Mouse (Mus musculus) adrenal gland, adult 10 weeks (tissue): ENCODE results near the gene Gm8281. TPM values are rescaled to one million over a fixed set of nuclear protein-coding genes. Genes with fewer than 3 reads are reported as not detected.

ENCODE experiments used
- polyA plus RNA-seq: library from polyadenylated mRNA; stranded (reverse); fragments of 350-450 nt; fragmentation: Illumina TruSeq; extraction: RNeasy Lipid Tissue Mini Kit (QIAGEN cat#74804); gene quantifications from one replicate; pipeline ENCODE4 v1.2.3, GENCODE M21; 2014; ENCODE audit warnings: low read depth, low replicate concordance

Gene Gm8281
- polyA plus RNA-seq = 1.6 TPM

DNA sequence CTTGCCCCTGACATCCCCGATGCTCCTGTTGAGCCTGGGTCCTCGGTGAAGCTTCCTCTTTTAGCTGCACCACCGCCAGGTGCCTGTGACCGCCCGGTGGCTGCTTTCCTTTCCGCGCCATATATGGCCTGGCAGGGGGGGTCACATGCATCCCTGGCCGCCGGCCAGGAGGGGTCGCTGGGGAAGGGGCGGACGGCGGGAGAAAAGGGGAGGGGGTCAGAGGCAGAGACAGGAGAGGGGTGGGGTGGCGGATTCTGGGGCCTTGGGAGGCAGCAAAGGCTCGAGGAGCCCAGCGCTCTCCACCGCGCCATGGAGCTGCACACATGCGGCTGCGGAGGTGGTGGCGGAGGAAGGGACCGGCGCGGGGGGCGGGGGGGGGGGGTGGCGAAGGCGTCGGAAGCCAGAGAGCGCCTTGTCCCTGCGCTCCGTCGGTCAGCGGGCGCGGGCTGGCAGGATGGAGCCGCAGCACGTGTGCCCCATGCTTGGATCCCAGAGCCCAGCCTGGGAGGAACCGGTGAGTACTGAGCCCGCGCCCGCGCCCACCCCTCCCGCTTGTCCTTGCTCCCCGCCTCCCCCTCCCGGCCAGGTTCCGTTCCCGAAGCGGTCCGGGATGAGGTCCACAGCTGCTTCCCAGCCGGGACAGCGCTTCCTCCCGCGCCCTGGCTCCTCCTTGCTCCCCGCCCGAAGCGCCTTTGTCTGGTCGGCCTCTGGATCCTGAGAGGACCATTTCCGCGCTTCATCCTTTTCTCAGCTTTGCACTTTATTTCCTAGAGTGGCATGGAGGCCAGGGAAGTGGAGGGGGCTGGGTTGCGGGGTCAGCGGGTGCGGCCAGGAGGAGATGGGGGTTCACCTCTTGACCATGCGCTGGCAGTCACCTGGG lies at the start of gene Gm8281:
Gene Gm8281 (plus strand): TSS at position 430 of the 880 bp plus-strand sequence.

DNA sequence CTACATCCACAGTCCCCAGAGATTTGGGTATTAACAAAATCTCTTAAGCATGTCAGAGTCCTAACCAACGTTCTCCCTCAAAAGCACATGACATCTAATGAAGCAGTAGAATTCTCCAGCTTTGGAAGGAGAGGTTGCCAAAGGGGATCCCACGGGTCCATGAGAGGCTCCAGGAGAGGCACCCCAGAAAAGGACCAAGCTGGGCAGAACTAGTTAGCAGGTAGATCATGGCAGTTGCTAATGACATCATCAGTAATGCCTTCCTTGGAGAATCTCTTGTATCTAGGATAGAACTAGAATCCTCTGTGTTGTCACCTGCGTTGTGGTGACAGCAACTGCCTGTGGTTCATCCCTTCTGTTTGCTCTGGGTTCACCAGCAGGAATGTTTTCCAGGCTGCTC lies 20.5 kb upstream of the Gm8281 start, which contains the start of gene 4930555G01Rik:
Gene 4930555G01Rik (plus strand): TSS at position 301 of the 400 bp plus-strand sequence.

GRCm38 (mm10) chr14:5131219-5131618 lies 60.4 kb downstream of the Gm8281 start, which contains the start of gene Gm8279:
Gm8279 (plus strand) TSS chr14:5131519.

Other genes with a start within 250 kb of the Gm8281 start
- gene Gm3269, start 232.9 kb upstream of the Gm8281 start, polyA plus RNA-seq = not detected
- gene Gm3264, start 215.5 kb upstream of the Gm8281 start, polyA plus RNA-seq = not detected
- gene Gm3278, start 178.6 kb upstream of the Gm8281 start, polyA plus RNA-seq = not detected
- gene Gm8297, start 87.1 kb upstream of the Gm8281 start, polyA plus RNA-seq = not detected
- not detected for gene Gm3298, start 55.1 kb upstream of the Gm8281 start, polyA plus RNA-seq
- not detected for gene 4930555G01Rik, start 20.4 kb upstream of the Gm8281 start, polyA plus RNA-seq
- not detected for gene Gm8279, start 60.5 kb downstream of the Gm8281 start, polyA plus RNA-seq
- gene Gm3317, start 93.5 kb downstream of the Gm8281 start, polyA plus RNA-seq = not detected
- not detected for gene Gm8271, start 114.8 kb downstream of the Gm8281 start, polyA plus RNA-seq
- gene Gm3526, start 189.5 kb downstream of the Gm8281 start, polyA plus RNA-seq = not detected